Mouse (Mus musculus) ES-Bruce4 (cell line): ENCODE data around the gene Snap23.

Experiments used
- EP300 ChIP-seq: IDR thresholded peaks from 2 replicates; pipeline ENCODE4 v1.6.1; 2011; ENCODE audit warnings: low read depth, low read length; ENCODE audit not compliant: insufficient read depth
- POLR2A ChIP-seq: IDR thresholded peaks from one replicate; pipeline ENCODE4 v1.8.1; 2011; ENCODE audit warnings: low read length; ENCODE audit not compliant: insufficient read depth

DNA sequence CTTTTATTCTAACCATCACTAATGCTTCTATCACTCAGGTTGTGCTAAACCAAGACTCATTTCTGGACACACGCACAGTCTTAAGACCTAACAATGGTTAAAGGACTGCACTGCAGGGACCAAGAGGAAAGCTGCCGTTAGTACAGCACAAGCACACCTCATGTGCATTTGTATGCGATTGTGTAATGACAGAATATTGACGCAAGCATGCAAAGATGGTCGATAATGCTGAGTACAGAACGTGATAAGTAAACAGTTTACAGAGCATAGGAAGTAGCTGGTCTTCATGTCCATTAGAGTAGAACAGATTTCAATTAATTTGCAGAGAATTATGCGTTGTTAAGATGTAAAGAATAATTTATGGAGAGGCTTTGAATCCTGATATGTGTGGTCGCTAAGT is 73.4 kb downstream of the Snap23 start:
- TF ChIP-seq POLR2A (no peak), EP300 (no peak)
